Mouse (Mus musculus) heart, adult 2 months (tissue): ENCODE data around the gene Loxl3. TPM values are rescaled to one million over a fixed set of nuclear protein-coding genes. Genes with fewer than 3 reads are reported as not detected.
A peak's percentile ranks its signal among the peaks of the same experiment; 100 is the strongest.

ENCODE experiments used
- DNase-seq, 2 experiments: peaks; one replicate each; pipeline ENCODE4 v3.0.0; 2021
- H3K27ac ChIP-seq: fragments of 200-600 bp; 2 replicates; pipeline ENCODE4 v1.8.1; 2022
- H3K27me3 ChIP-seq: fragments of 200-500 bp; 2 replicates; pipeline ENCODE4 v1.6.1; 2012; ENCODE audit warnings: mild to moderate bottlenecking, low read length, inconsistent platforms, mixed read lengths; ENCODE audit not compliant: control insufficient read depth, insufficient read depth
- H3K36me3 ChIP-seq: fragments of 200-500 bp; 2 replicates; pipeline ENCODE4 v1.6.1; 2012; ENCODE audit warnings: low read length, inconsistent platforms; ENCODE audit not compliant: control insufficient read depth, insufficient read depth
- H3K4me1 ChIP-seq: fragments of 200-500 bp; 2 replicates; pipeline ENCODE4 v1.6.1; 2011; ENCODE audit warnings: low read length; ENCODE audit not compliant: control insufficient read depth, insufficient read depth
- H3K4me3 ChIP-seq: fragments of 200-600 bp; 2 replicates; pipeline ENCODE4 v1.8.1; 2022
- H3K79me2 ChIP-seq: fragments of 200-500 bp; replicated peaks from 2 replicates; pipeline ENCODE4 v1.6.1; 2012; ENCODE audit warnings: mild to moderate bottlenecking, inconsistent platforms, low read length, moderate library complexity, mixed read lengths; ENCODE audit not compliant: control insufficient read depth, insufficient read depth
- H3K9ac ChIP-seq: fragments of 200-500 bp; 2 replicates; pipeline ENCODE4 v1.6.1; 2012; ENCODE audit warnings: low read depth, mild to moderate bottlenecking, control low read depth, inconsistent platforms, low read length, mixed read lengths
- CTCF ChIP-seq: fragments of 200-600 bp; IDR thresholded peaks from 2 replicates; pipeline ENCODE4 v1.8.1; 2022; ENCODE audit warnings: antibody characterized with exemption, mild to moderate bottlenecking, moderate library complexity
- EP300 ChIP-seq: fragments of 200-500 bp; IDR thresholded peaks from 2 replicates; pipeline ENCODE4 v1.6.1; 2011; ENCODE audit warnings: low read depth, low read length, control low read depth; ENCODE audit not compliant: insufficient read depth
- POLR2A ChIP-seq: fragments of 200-500 bp; IDR thresholded peaks from 2 replicates; pipeline ENCODE4 v1.6.1; 2011; ENCODE audit warnings: mild to moderate bottlenecking, low read depth, low read length, control low read depth; ENCODE audit not compliant: insufficient read depth
- WGBS: fragments of 180-500 bp; shearing (Covaris S2); methylation state at CpG from one replicate; pipeline ENCODE4 v1.1.7; 2018; 5-methylcytosine and 5-hydroxymethylcytosine counted together
- intact Hi-C: fragments of 180-260 bp; cut with DNase I; formaldehyde crosslinking; loops from one replicate; pipeline ENCODE4 v1.15.1; 2025
- polyA plus RNA-seq: library from polyadenylated mRNA; depleted of rRNA; stranded (reverse); fragments of >200 nt; gene quantifications from 2 replicates; pipeline ENCODE4 v1.2.3, GENCODE M21; 2012
- total RNA-seq, 2 experiments: library from RNA; stranded (reverse); gene quantifications; 2 replicates each; pipeline ENCODE4 v1.2.3; 2021

Gene Loxl3
- total and polyA plus RNA-seq, 3 experiments = 1.9 to 5.4 (median 2.1) TPM

DNA sequence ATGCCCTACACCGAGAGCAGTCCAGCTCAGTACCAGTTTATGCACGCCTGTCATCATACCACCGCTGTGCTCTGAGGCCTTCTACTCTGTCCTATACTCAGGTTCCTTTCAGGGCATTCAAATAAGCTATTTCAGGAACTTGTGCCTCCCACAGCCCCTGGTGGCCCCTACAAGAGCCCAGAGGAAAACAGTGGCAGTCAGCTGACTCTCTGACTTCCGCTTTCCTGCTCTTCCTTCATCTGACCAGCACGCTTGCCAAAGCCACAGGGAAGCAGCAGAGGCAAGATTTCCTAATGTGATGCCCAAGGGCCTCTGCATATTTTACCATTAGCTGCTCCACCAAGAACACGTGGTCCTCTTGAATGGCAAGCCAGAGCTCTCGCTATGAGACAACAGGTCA, 29.1 kb upstream of the Loxl3 start:
- TF ChIP-seq POLR2A (no peak), CTCF (no peak), EP300 (peak; percentile 33; the same call in 1 of the 2 replicates)
- H3K27ac ChIP-seq = no peak overlapping the region
- intact Hi-C loops = no loop called here
- no peaks in the 10 kb centered on the region for H3K27me3 ChIP-seq
- no peak overlapping the region for H3K9ac ChIP-seq
- WGBS = 33% methylated on average over 7 of the region's 7 CpGs
- H3K36me3 ChIP-seq = no peaks in the 10 kb centered on the region
- H3K4me3 ChIP-seq = no peak overlapping the region
- no peaks in the 10 kb centered on the region for H3K79me2 ChIP-seq
- peak in 1 of 2 experiments; percentile 67 for DNase-seq
- peaks cover 1% of the 10 kb centered on the region; the same call in 1 of the 2 replicates for H3K4me1 ChIP-seq

- H3K9ac ChIP-seq = no peak overlapping the region
- no peaks in the 10 kb centered on the region for H3K27me3 ChIP-seq
- DNase-seq = no peak
- no peaks in the 10 kb centered on the region for H3K36me3 ChIP-seq
- no peak overlapping the region for H3K4me3 ChIP-seq
- no peaks in the 10 kb centered on the region for H3K79me2 ChIP-seq
- H3K27ac ChIP-seq = no peak overlapping the region
- peaks cover 3% of the 10 kb centered on the region; the same call in 1 of the 2 replicates for H3K4me1 ChIP-seq
- intact Hi-C loops = no loop called here
- TF ChIP-seq POLR2A (no peak), CTCF (no peak), EP300 (no peak)
- WGBS = 86% methylated on average over 10 of the region's 10 CpGs
Observed at GRCm38 (mm10) chr6:83005444-83006011, 28.4 kb upstream of the Loxl3 start.

- H3K9ac ChIP-seq = no peak overlapping the region
- intact Hi-C loops = no loop called here
- H3K4me1 ChIP-seq = peaks cover 3% of the 10 kb centered on the region; the same call in 1 of the 2 replicates
- 83% methylated on average over 6 of the region's 6 CpGs for WGBS
- H3K79me2 ChIP-seq = no peaks in the 10 kb centered on the region
- no peaks in the 10 kb centered on the region for H3K27me3 ChIP-seq
- H3K27ac ChIP-seq = no peak overlapping the region
- H3K36me3 ChIP-seq = no peaks in the 10 kb centered on the region
- DNase-seq = no peak
- no peak overlapping the region for H3K4me3 ChIP-seq
- TF ChIP-seq EP300 = no peak
- no peak for TF ChIP-seq POLR2A
- no peak for TF ChIP-seq CTCF
Observed at GRCm38 (mm10) chr6:83006114-83006513, 27.9 kb upstream of the Loxl3 start.

GRCm38 (mm10) chr6:83008659-83009058, 25.3 kb upstream of the Loxl3 start:
- Histone ChIP-seq H3K4me3 (no peak overlapping the region), H3K27ac (no peak overlapping the region), H3K79me2 (no peaks in the 10 kb centered on the region), H3K4me1 (peaks cover 3% of the 10 kb centered on the region; the same call in 1 of the 2 replicates), H3K9ac (no peak overlapping the region), H3K27me3 (no peaks in the 10 kb centered on the region), H3K36me3 (no peaks in the 10 kb centered on the region)
- intact Hi-C loops = no loop called here
- WGBS = 44% methylated on average over 3 of the region's 3 CpGs
- TF ChIP-seq EP300 = no peak
- TF ChIP-seq POLR2A = no peak
- no peak for TF ChIP-seq CTCF
- no peak for DNase-seq

DNA sequence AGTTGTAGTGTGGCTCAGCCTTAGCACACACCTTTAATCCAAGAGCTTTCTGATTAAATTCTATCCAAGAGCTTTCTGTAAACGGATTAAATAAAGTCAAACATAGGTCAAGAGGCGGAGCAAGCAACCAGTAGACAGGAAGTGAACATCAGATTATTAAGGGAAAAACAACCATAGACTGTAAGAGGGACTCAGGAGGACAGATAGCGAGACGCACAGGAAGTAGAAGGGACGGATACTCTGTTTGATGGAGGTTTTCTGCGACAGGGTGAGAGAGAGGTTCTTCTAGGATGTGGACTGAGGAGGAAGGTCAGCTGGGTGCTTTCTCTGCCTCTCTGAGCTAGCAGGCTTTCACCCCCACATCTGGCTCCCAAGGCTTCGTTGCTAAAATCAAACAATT, 24.0 kb upstream of the Loxl3 start:
- TF ChIP-seq CTCF (no peak), POLR2A (no peak), EP300 (no peak)
- H3K4me3 ChIP-seq = no peak overlapping the region
- no peak overlapping the region for H3K9ac ChIP-seq
- no peaks in the 10 kb centered on the region for H3K79me2 ChIP-seq
- no peak for DNase-seq
- intact Hi-C loops = no loop called here
- no peaks in the 10 kb centered on the region for H3K27me3 ChIP-seq
- H3K27ac ChIP-seq = no peak overlapping the region
- WGBS = 24% methylated on average over 7 of the region's 7 CpGs
- H3K36me3 ChIP-seq = no peaks in the 10 kb centered on the region
- H3K4me1 ChIP-seq = peaks cover 3% of the 10 kb centered on the region; the same call in 1 of the 2 replicates

- TF ChIP-seq CTCF (no peak), EP300 (no peak), POLR2A (no peak)
- intact Hi-C loops = no loop called here
- no peak for DNase-seq
- H3K4me3 ChIP-seq = no peak overlapping the region
- no peaks in the 10 kb centered on the region for H3K79me2 ChIP-seq
- H3K27ac ChIP-seq = no peak overlapping the region
- H3K9ac ChIP-seq = no peak overlapping the region
- peaks cover 2% of the 10 kb centered on the region; the same call in 1 of the 2 replicates for H3K4me1 ChIP-seq
- 82% methylated on average over 7 of the region's 7 CpGs for WGBS
- no peaks in the 10 kb centered on the region for H3K36me3 ChIP-seq
- no peaks in the 10 kb centered on the region for H3K27me3 ChIP-seq
Observed at GRCm38 (mm10) chr6:83011255-83011654, 22.7 kb upstream of the Loxl3 start.
